Mouse (Mus musculus) kidney, adult 9 months (tissue): ENCODE measurements around the gene Limk1.
A peak's percentile ranks its signal among the peaks of the same experiment; 100 is the strongest.

Source experiments
- DNase-seq: peaks from one replicate; pipeline ENCODE4 v3.0.0; 2022

Limk1 gene

DNA sequence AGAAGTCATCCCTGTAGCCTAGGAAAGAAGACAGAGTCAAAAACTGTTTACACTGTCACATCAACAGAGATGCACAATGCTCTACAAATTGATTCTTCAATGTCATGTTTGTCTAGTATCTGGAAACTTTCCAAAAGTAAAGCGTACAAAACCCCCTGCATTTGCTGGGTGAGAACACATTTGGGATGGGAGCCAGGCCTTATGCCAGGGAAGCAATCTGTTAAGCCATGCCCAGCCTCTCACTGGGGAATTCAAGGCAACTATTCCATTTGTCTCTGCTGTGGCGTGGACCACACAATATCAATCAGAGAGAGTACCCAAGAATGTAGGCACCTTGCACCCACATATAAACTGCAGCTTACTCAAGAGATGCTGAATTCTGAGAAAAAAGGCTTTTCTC is 66.3 kb downstream of the Limk1 start:
- no peak for DNase-seq

- no peak for DNase-seq
These were observed 67.2 kb downstream of the Limk1 start for GRCm38 (mm10) chr5:134621099-134621640.

- no peak for DNase-seq
These were observed 67.9 kb downstream of the Limk1 start for GRCm38 (mm10) chr5:134620457-134620856.

- peak; percentile 78 for DNase-seq
These were observed 71.3 kb downstream of the Limk1 start for GRCm38 (mm10) chr5:134617071-134617470.

DNA sequence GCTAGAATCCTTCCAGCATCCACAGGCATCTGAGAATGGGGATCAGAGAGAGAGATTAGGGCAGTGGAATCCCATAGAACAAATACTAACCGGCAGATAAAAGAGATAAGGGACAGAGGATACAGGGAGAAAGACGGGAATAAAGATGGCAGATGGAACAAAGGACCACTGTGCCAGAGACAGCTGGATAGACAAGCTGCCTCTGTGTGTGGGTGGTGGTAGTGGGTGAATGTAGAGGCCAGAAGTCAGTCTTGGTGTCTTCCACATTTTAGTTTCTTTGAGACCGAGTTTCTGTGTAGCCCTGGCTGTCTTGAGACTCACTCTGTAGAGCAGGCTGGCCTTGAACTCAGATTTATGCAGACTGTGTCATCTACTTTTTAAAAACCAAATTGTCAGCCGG is 72.6 kb downstream of the Limk1 start:
- no peak for DNase-seq

- DNase-seq: no peak
These were observed 73.0 kb downstream of the Limk1 start for GRCm38 (mm10) chr5:134615380-134615779.

GRCm38 (mm10) chr5:134614802-134615201 is 73.6 kb downstream of the Limk1 start, which contains the start of gene Lat2:
Gene Lat2, minus strand, starts transcription at chr5:134615025.
- DNase-seq: no peak

DNA sequence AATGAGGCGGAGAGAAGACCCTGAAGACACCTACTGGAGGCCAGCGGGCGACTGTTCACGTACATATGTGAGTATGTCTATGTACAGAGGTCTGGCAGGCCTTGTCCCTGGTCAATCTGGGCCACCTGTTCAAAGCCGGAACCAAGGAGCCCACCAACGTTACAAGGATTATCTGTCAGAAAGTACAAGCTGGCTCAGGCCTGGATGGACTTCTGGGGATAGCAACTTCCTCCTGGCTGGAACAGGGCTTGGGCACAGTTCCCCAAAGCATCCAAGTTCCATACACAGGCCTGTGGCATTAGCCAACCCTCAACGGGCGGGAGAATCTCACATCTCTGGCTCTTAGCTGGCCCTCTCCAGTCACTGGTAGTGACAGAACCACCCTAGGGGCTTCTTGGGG is 74.1 kb downstream of the Limk1 start:
- no peak for DNase-seq

DNA sequence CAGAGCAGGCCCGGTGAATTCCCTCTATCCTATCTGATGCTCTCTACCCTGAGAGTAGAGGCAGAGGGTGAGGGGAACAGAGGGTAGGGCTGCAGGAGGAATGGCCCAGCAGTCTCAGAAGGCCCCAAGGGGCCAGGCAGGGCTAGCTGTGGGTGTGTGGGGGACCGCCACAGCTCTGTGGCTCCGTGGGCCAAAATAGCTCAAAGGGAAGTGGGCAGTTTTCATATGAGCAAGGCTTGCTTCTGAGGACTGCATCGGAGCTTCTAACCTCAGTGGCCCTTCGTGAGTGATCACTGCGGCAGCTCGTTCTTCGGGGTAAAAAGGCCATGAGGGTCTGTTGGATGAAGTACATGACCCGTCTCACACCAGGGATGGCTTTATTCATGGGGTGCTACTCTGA is 74.7 kb downstream of the Limk1 start:
- no peak for DNase-seq

DNA sequence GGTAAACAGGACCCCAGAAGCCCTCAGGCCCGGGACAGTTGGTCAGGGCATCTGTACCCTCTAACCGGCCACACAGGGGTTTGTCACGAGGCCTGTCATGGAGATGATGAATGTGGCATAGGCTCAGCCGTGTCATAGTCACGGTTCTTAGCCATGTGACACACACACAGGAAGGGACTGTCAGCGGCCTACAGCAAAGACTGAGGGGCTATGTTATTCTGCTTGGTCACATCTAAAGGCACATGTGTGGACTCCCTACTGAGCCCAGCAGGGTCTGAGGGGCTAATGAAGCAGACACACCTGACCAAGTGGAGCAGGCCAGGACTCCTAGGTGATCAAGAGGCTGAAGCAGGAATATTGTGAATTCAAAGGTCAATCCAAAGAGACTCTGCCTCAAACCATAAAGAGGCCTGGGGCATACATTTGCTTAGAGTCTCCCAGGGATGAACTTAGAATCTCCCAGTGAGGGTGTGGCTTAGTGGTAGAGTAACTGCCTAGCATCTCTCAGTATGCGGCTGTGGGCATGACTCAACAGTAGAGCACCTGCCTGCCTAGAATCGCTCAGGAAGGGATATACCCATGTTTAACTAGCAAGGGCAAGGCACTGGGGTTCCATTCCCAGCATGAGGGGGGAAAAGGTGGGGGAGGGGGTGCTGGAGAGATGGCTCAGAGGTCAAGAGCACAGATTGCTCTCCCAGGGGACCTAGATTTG is 76.4 kb downstream of the Limk1 start:
- no peak for DNase-seq

DNA sequence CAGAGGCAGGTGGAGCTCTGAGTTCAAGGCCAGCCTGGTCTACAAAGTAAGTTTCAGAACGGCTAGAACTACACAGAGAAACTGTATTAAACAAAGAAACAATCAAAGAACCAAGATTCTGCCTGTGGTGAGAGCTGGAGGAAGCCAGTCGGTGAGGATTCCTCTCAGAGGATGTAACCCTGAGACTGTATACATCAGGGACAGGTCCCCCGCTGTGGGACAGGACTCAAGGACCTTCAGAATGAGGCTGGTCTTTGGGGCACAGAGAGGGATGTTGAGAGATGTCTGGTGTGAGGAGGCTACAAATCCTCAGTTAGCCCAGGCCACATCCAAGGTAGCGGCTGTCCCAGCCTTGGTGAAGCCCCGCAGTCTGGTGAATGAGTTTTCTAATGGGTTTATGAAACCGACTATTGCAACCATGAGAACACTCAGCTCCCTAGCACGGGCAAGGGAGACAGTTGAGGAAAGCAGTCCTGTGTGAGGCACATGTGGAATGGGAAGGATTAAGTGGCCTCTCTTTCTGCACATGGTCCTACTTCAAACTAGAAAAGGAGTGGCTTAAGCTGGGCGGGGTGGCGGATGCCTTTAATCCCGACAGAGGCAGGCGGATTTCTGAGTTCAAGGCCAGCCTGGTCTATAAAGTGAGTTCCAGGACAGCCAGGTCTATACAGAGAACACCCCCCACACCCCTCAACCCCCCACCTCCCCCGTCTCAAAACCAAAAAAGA is 78.3 kb downstream of the Limk1 start:
- DNase-seq: no peak

GRCm38 (mm10) chr5:134607121-134607520 is 81.3 kb downstream of the Limk1 start:
- no peak for DNase-seq

DNA sequence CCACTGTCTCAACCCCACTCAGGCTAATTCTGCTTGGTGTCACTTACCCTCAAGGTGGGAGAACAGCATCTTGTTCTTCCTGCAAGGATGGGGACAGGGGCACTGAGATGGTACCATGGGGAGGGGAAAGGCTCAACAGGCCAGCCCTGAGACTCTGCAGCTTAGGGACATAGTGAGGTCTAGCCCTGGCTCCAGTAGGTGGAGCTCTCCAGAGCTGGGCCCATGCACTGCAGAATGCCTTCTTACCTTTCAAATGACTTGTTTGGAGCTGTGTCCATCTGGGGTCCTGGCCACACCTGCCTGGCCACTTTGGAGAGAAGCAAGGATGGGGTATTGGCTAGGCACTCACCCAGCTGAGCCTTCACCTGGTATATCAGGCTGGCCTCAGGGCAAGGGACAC is 82.1 kb downstream of the Limk1 start:
- no peak for DNase-seq
